Mouse (Mus musculus) ES-E14 (cell line): Measurements from ENCODE around the gene Tent4a.

Source experiments
- CHD2 ChIP-seq: IDR thresholded peaks from 2 replicates; pipeline ENCODE4 v1.6.1; 2014; ENCODE audit warnings: mild to moderate bottlenecking, low read depth, low read length, inconsistent platforms
- HCFC1 ChIP-seq: IDR thresholded peaks from 2 replicates; pipeline ENCODE4 v1.6.1; 2012; ENCODE audit warnings: low read length, inconsistent platforms, borderline replicate concordance; ENCODE audit not compliant: insufficient read depth
- MAFK ChIP-seq: IDR thresholded peaks from 2 replicates; pipeline ENCODE4 v1.6.1; 2014; ENCODE audit warnings: mild to moderate bottlenecking, low read depth, low read length, inconsistent platforms; ENCODE audit not compliant: insufficient read depth
- ZC3H11A ChIP-seq: IDR thresholded peaks from 2 replicates; pipeline ENCODE4 v1.6.1; 2012; ENCODE audit warnings: low read depth, mild to moderate bottlenecking, inconsistent platforms, low read length, borderline replicate concordance

DNA sequence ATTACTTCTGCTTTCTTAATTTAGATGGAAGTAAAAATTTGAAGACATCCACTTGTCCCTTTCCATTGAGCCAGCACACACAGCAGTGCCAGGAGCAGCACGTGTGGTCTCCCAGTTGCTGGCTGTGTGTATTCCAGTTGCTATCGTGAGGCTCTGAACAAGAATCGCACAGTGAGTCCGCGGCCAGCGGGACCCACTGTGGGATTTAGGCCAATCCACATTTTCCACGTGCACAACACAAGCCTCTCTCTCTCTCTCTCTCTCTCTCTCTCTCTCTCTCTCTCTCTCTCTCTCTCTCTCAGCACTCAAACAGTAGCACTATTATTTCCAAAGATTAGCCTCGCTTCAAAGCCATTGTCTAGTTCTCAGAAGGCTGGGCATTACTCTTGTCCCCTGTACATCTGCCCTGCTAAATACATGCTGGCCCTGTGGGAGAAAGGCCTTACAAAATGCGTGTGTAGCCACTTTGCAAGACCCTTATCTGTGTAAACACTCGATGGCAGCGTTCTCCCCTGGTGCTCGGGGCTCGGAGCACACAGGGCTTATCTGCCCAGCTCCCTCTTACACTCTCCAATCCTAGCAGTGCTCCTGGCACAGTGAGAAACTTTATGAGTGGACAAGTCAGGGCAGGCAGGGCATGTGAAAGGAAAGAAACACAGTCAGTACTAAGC, 25.0 kb upstream of the Tent4a start:
- TF ChIP-seq CHD2 (no peak), ZC3H11A (no peak), HCFC1 (no peak), MAFK (no peak)
